Comparison of ENCODE assay signal across 7 mouse cellular contexts in genomic region chr1:36073566-36073965, GRCm38 (mm10). TPM values are rescaled to one million over a fixed set of nuclear protein-coding genes. Genes with fewer than 3 reads are reported as not detected.
DNase-seq lines count a peak whose midpoint lies in the region; ATAC-seq and TF ChIP-seq lines count a peak whose summit lies in the region.

No protein-coding gene starts in this region.

- no peaks in the 10 kb centered on the region for H3K9me3 ChIP-seq in hindbrain, embryonic 13.5 days
- no peaks in the 10 kb centered on the region for H3K9me3 ChIP-seq in hindbrain, embryonic 10.5 days
- H3K9me3 ChIP-seq in hindbrain, embryonic 15.5 days = no peaks in the 10 kb centered on the region
- H3K9me3 ChIP-seq in kidney, postnatal 0 days (replicated peaks; ENCODE audit: low read length) = no peaks in the 10 kb centered on the region
- H3K9me3 ChIP-seq in midbrain, postnatal 0 days (ENCODE audit: low read length) = no peaks in the 10 kb centered on the region

- H3K4me3 ChIP-seq in hindbrain, embryonic 13.5 days = peak overlapping the region; percentile 73
- H3K4me3 ChIP-seq in hindbrain, embryonic 10.5 days = no peak overlapping the region
- H3K4me3 ChIP-seq in hindbrain, embryonic 15.5 days = peak overlapping the region; percentile 95; the same call in 1 of the 2 replicates
- no peak overlapping the region for H3K4me3 ChIP-seq in kidney, postnatal 0 days (replicated peaks; ENCODE audit: low read depth, low read length)
- peak overlapping the region; percentile 86; the same call in 1 of the 2 replicates for H3K4me3 ChIP-seq in midbrain, postnatal 0 days (ENCODE audit: low read depth, low read length)

- ATAC-seq in hindbrain, embryonic 13.5 days (ENCODE audit: low FRiP score) = no peak
- ATAC-seq in hindbrain, embryonic 15.5 days (ENCODE audit: low FRiP score, low read depth) = no peak
- ATAC-seq in kidney, postnatal 0 days (replicated peaks; ENCODE audit: low FRiP score, low read depth) = no peak
- ATAC-seq in midbrain, postnatal 0 days (ENCODE audit: low FRiP score) = no peak

- H3K36me3 ChIP-seq in hindbrain, embryonic 13.5 days = peaks cover 14% of the 10 kb centered on the region
- H3K36me3 ChIP-seq in hindbrain, embryonic 10.5 days = peaks cover 75% of the 10 kb centered on the region
- H3K36me3 ChIP-seq in hindbrain, embryonic 15.5 days = no peaks in the 10 kb centered on the region
- 0 out of 2 replicates have a peak, but pooled peaks cover 3% of the 10 kb centered on the region for H3K36me3 ChIP-seq in kidney, postnatal 0 days (ENCODE audit: insufficient read depth, low read length)
- H3K36me3 ChIP-seq in midbrain, postnatal 0 days (ENCODE audit: insufficient read depth, low read length) = peaks cover 7% of the 10 kb centered on the region; the same call in 1 of the 2 replicates

- peak overlapping the region; percentile 96 for H3K4me2 ChIP-seq in hindbrain, embryonic 13.5 days
- peak overlapping the region; percentile 86 for H3K4me2 ChIP-seq in hindbrain, embryonic 15.5 days
- peak overlapping the region; percentile 94; the same call in 1 of the 2 replicates for H3K4me2 ChIP-seq in kidney, postnatal 0 days (ENCODE audit: low read length)
- peak overlapping the region; percentile 95 for H3K4me2 ChIP-seq in midbrain, postnatal 0 days (ENCODE audit: low read depth, low read length, poor library complexity, severe bottlenecking)

- H3K9ac ChIP-seq in hindbrain, embryonic 13.5 days = peak overlapping the region; percentile 1; the same call in 1 of the 2 replicates
- peak overlapping the region; percentile 7; the same call in 1 of the 2 replicates for H3K9ac ChIP-seq in hindbrain, embryonic 15.5 days
- peak overlapping the region; percentile 31; the same call in 1 of the 2 replicates for H3K9ac ChIP-seq in kidney, postnatal 0 days (ENCODE audit: low read depth, low read length)
- no peak overlapping the region for H3K9ac ChIP-seq in midbrain, postnatal 0 days (replicated peaks; ENCODE audit: low read length, poor library complexity, severe bottlenecking)

- no peaks in the 10 kb centered on the region for H3K27me3 ChIP-seq in hindbrain, embryonic 13.5 days
- H3K27me3 ChIP-seq in hindbrain, embryonic 10.5 days (ENCODE audit: insufficient read depth, poor library complexity, severe bottlenecking) = no peaks in the 10 kb centered on the region
- H3K27me3 ChIP-seq in hindbrain, embryonic 15.5 days = no peaks in the 10 kb centered on the region
- no peaks in the 10 kb centered on the region for H3K27me3 ChIP-seq in kidney, postnatal 0 days (ENCODE audit: insufficient read depth, low read length)
- H3K27me3 ChIP-seq in midbrain, postnatal 0 days (ENCODE audit: insufficient read depth, low read length) = no peaks in the 10 kb centered on the region

- WGBS in hindbrain, embryonic 13.5 days = 86% methylated on average over 8 of the region's 8 CpGs
- WGBS in hindbrain, embryonic 10.5 days = 88% methylated on average over 8 of the region's 8 CpGs
- WGBS in hindbrain, embryonic 15.5 days = 87% methylated on average over 8 of the region's 8 CpGs
- 61% methylated on average over 8 of the region's 8 CpGs for WGBS in kidney, postnatal 0 days
- 80% methylated on average over 8 of the region's 8 CpGs for WGBS in midbrain, postnatal 0 days

- no peak for TF ChIP-seq CTCF in kidney, postnatal 0 days (IDR thresholded peaks at IDR 0.05; ENCODE audit: low read depth)
- no peak for TF ChIP-seq CTCF in midbrain, postnatal 0 days (IDR thresholded peaks at IDR 0.05)

- peaks cover 92% of the 10 kb centered on the region for H3K4me1 ChIP-seq in hindbrain, embryonic 13.5 days (replicated peaks)
- peaks cover 85% of the 10 kb centered on the region for H3K4me1 ChIP-seq in hindbrain, embryonic 10.5 days (replicated peaks)
- H3K4me1 ChIP-seq in hindbrain, embryonic 15.5 days (replicated peaks) = peaks cover 91% of the 10 kb centered on the region
- H3K4me1 ChIP-seq in kidney, postnatal 0 days (replicated peaks; ENCODE audit: insufficient read depth, low read length) = peaks cover 79% of the 10 kb centered on the region
- peaks cover 32% of the 10 kb centered on the region for H3K4me1 ChIP-seq in midbrain, postnatal 0 days (ENCODE audit: insufficient read depth, low read length)

- H3K27ac ChIP-seq in hindbrain, embryonic 13.5 days = no peak overlapping the region
- H3K27ac ChIP-seq in hindbrain, embryonic 10.5 days = no peak overlapping the region
- H3K27ac ChIP-seq in hindbrain, embryonic 15.5 days (replicated peaks) = no peak overlapping the region
- H3K27ac ChIP-seq in kidney, postnatal 0 days = peak overlapping the region; percentile 50
- H3K27ac ChIP-seq in midbrain, postnatal 0 days (ENCODE audit: low read depth, low read length) = no peak overlapping the region

- no peak for DNase-seq in hindbrain, embryonic 10.5 days (ENCODE audit: low spot score)
- DNase-seq in kidney, postnatal 0 days (ENCODE audit: low spot score) = no peak
- no peak for DNase-seq in midbrain, postnatal 0 days (ENCODE audit: low spot score)
- no peak for DNase-seq in adrenal gland, adult 8-10 months
- DNase-seq in right cerebral cortex, postnatal 36 days (ENCODE audit: low spot score in 2 of 2) = no peak

RNA-seq across cellular contexts. Expression of gene Hs6st1, which starts 5.4 kb away (rescaled TPM):
- polyA plus RNA-seq in hindbrain, embryonic 13.5 days (2015; fragmentation: Nextera tagmentation; extraction: Ambion mirVana) = 9.3 and 10.0 TPM in 2 replicates
- polyA plus RNA-seq in hindbrain, embryonic 10.5 days (2016; fragmentation: Nextera tagmentation; extraction: Ambion mirVana) = 5.2 and 6.2 TPM in 2 replicates
- 31.0 and 31.3 TPM in 2 replicates for polyA plus RNA-seq in hindbrain, embryonic 15.5 days (2015; fragmentation: Nextera tagmentation; extraction: Ambion mirVana)
- polyA plus RNA-seq in kidney, postnatal 0 days (2015; fragmentation: Nextera tagmentation; extraction: Ambion mirVana) = 13.7 and 23.6 TPM in 2 replicates
- 89.8 and 104 TPM in 2 replicates for total RNA-seq in midbrain, postnatal 0 days (2014; rRNA removed)
- 17.3 and 17.4 TPM in 2 replicates for polyA plus RNA-seq in midbrain, postnatal 0 days (2015; fragmentation: Nextera tagmentation; extraction: Ambion mirVana)
- 100 to 1,000 TPM in 2 of 4 experiments, 10 to 100 TPM in 2; 70.2 to 122 (median 96.6) TPM for total RNA-seq in adrenal gland, adult 8-10 months (2022)

Comparison
In these comparisons a context has a peak if more than half of its experiments do, and no peak if none do; other contexts are left out.
1. H3K4me3 ChIP-seq: peak in hindbrain, embryonic 13.5 days (single experiment), hindbrain, embryonic 15.5 days (single experiment) and midbrain, postnatal 0 days (single experiment); none in hindbrain, embryonic 10.5 days (single experiment) and kidney, postnatal 0 days (single experiment).
2. Peak in every context shown above with its lines, with median percentiles within 50 percentile points of each other: H3K4me2 ChIP-seq.